ENCODE assay signal across 1 mouse cellular context in genomic region chr6:115814104-115814503, GRCm38 (mm10).
TF ChIP-seq lines count a peak whose summit lies in the region.

No protein-coding gene starts in this region.

TF ChIP-seq in MEL, 35 proteins besides CTCF, POLR2A, EP300 and RAD21 (continued from another document):
- TF ChIP-seq ZC3H11A (IDR thresholded peaks at IDR 0.05; ENCODE audit: low read depth, low read length) (peak; percentile 47), SMC3 (IDR thresholded peaks at IDR 0.05; ENCODE audit: low read depth, low read length) (peak; percentile 83), TBP (IDR thresholded peaks at IDR 0.05; ENCODE audit: low read depth, low read length) (peak; percentile 5; the same call in 1 of the 2 replicates), POLR2AphosphoS2 (IDR thresholded peaks at IDR 0.05; ENCODE audit: low read length) (no peak), SIN3A (IDR thresholded peaks at IDR 0.05; ENCODE audit: low read length) (peak; percentile 76), UBTF (IDR thresholded peaks at IDR 0.05; ENCODE audit: borderline replicate concordance, insufficient read depth, low read depth, low read length) (no peak), MAX (IDR thresholded peaks at IDR 0.05; ENCODE audit: low read length) (no peak), NRF1 (IDR thresholded peaks at IDR 0.05; ENCODE audit: insufficient read depth, low read depth, low read length, poor library complexity, severe bottlenecking) (no peak), MXI1 (IDR thresholded peaks at IDR 0.05; ENCODE audit: low read depth, low read length) (no peak; the same call in 1 of the 2 replicates), E2F4 (IDR thresholded peaks at IDR 0.05; ENCODE audit: borderline replicate concordance, low read depth, low read length) (no peak), CHD2 (IDR thresholded peaks at IDR 0.05; ENCODE audit: low read length) (no peak), USF2 (IDR thresholded peaks at IDR 0.05; ENCODE audit: borderline replicate concordance in 1 of 2, insufficient read depth in 1 of 2, low read depth in 1 of 2, low read length in 2 of 2) (no peak), ZMIZ1 (IDR thresholded peaks at IDR 0.05; ENCODE audit: low read depth, low read length) (no peak), MAFK (IDR thresholded peaks at IDR 0.05; ENCODE audit: borderline replicate concordance, low read depth, low read length) (no peak), JUND (IDR thresholded peaks at IDR 0.05; ENCODE audit: low read depth, low read length) (no peak), ZKSCAN1 (IDR thresholded peaks at IDR 0.05; ENCODE audit: low read depth, low read length) (no peak), CHD1 (IDR thresholded peaks at IDR 0.05; ENCODE audit: low read depth, low read length) (no peak), RCOR1 (IDR thresholded peaks at IDR 0.05; ENCODE audit: low read depth, low read length) (peak; percentile 66), ELF1 (IDR thresholded peaks at IDR 0.05; ENCODE audit: low read depth, low read length) (0 out of 2 replicates have a peak, but pooled peaks have one; percentile 9), MYB (IDR thresholded peaks at IDR 0.05; ENCODE audit: low read depth, low read length) (no peak)
